Mouse (Mus musculus) neural tube, embryonic 10.5 days (tissue): Measurements from ENCODE around the gene Fbxw4.

Experiments used
- DNase-seq: peaks from one replicate; pipeline ENCODE4 v3.0.0-alpha.2; 2017; ENCODE audit warnings: low spot score; ENCODE audit errors: extremely low spot score

Fbxw4 gene

GRCm38 (mm10) chr19:45659738-45660502 is at the start of gene Fbxw4:
Fbxw4 (minus strand) TSS chr19:45660312.
- DNase-seq, result peak; percentile 85

- no peak for DNase-seq
Observed at GRCm38 (mm10) chr19:45708704-45709103, 48.6 kb upstream of the Fbxw4 start.

- no peak for DNase-seq
Observed at GRCm38 (mm10) chr19:45696281-45696600, 36.1 kb upstream of the Fbxw4 start.

- DNase-seq, result no peak
Observed at GRCm38 (mm10) chr19:45695496-45696280, 35.6 kb upstream of the Fbxw4 start.

- DNase-seq, result no peak
Observed at GRCm38 (mm10) chr19:45694056-45694455, 33.9 kb upstream of the Fbxw4 start.

- DNase-seq, result no peak
Observed at GRCm38 (mm10) chr19:45692211-45692610, 32.1 kb upstream of the Fbxw4 start.

- DNase-seq, result peak; percentile 46
Observed at GRCm38 (mm10) chr19:45691001-45691535, 31.0 kb upstream of the Fbxw4 start.

- no peak for DNase-seq
Observed at GRCm38 (mm10) chr19:45687001-45687400, 26.9 kb upstream of the Fbxw4 start.

GRCm38 (mm10) chr19:45683676-45684075 is 23.6 kb upstream of the Fbxw4 start:
- DNase-seq, result no peak

- DNase-seq, result no peak
Observed at GRCm38 (mm10) chr19:45680495-45681130, 20.5 kb upstream of the Fbxw4 start.

GRCm38 (mm10) chr19:45676723-45677269 is 16.7 kb upstream of the Fbxw4 start:
- DNase-seq, result peak; percentile 49

GRCm38 (mm10) chr19:45675720-45676581 is 15.8 kb upstream of the Fbxw4 start:
- peak; percentile 53 for DNase-seq

- no peak for DNase-seq
Observed at GRCm38 (mm10) chr19:45675196-45675595, 15.1 kb upstream of the Fbxw4 start.

- DNase-seq, result no peak
Observed at GRCm38 (mm10) chr19:45672971-45673370, 12.9 kb upstream of the Fbxw4 start.

- no peak for DNase-seq
Observed at GRCm38 (mm10) chr19:45668986-45669385, 8.9 kb upstream of the Fbxw4 start.

- no peak for DNase-seq
Observed at GRCm38 (mm10) chr19:45663851-45664250, 3.7 kb upstream of the Fbxw4 start.

- DNase-seq, result no peak
Observed at GRCm38 (mm10) chr19:45660503-45660790, 335 bp upstream of the Fbxw4 start.

GRCm38 (mm10) chr19:45659301-45659737 is 793 bp downstream of the Fbxw4 start:
- peak; percentile 80 for DNase-seq

GRCm38 (mm10) chr19:45658556-45659268 is 1.4 kb downstream of the Fbxw4 start:
- DNase-seq, result no peak

GRCm38 (mm10) chr19:45657828-45658227 is 2.3 kb downstream of the Fbxw4 start:
- no peak for DNase-seq
